Mouse (Mus musculus) hindbrain, embryonic 11.5 days (tissue): ENCODE results near the gene Tnpo3. TPM values are rescaled to one million over a fixed set of nuclear protein-coding genes. Genes with fewer than 3 reads are reported as not detected.

Experiments
- ATAC-seq: fragments of 200-750 bp; cut with Nextera tagmentation; 2 replicates; pipeline ENCODE4 v1.8.0; 2017; ENCODE audit warnings: mild to moderate bottlenecking, moderate TSS enrichment, moderate library complexity; ENCODE audit not compliant: low FRiP score
- DNase-seq: peaks from one replicate; pipeline ENCODE4 v3.0.0-alpha.2; 2015; ENCODE audit warnings: low spot score
- H3K27ac ChIP-seq: fragments of 300-500 bp; sonication (generic); 2 replicates; pipeline ENCODE4 v1.5.1; 2014; ENCODE audit warnings: mild to moderate bottlenecking, low read depth, low read length
- H3K27me3 ChIP-seq: fragments of 300-500 bp; sonication (generic); 2 replicates; pipeline ENCODE4 v1.6.1; 2014; ENCODE audit warnings: mild to moderate bottlenecking, low read length, moderate library complexity, mixed read lengths; ENCODE audit not compliant: control insufficient read depth, insufficient read depth
- H3K36me3 ChIP-seq: fragments of 300-500 bp; sonication (generic); 2 replicates; pipeline ENCODE4 v1.6.1; 2014; ENCODE audit warnings: mild to moderate bottlenecking, low read length, moderate library complexity, mixed read lengths; ENCODE audit not compliant: control insufficient read depth, insufficient read depth
- H3K4me1 ChIP-seq: fragments of 300-500 bp; sonication (generic); replicated peaks from 2 replicates; pipeline ENCODE4 v1.6.1; 2014; ENCODE audit warnings: low read length, mixed read lengths; ENCODE audit not compliant: control insufficient read depth, insufficient read depth
- H3K4me2 ChIP-seq: fragments of 300-500 bp; sonication (generic); replicated peaks from 2 replicates; pipeline ENCODE4 v1.6.1; 2014; ENCODE audit warnings: mild to moderate bottlenecking, low read depth, low read length
- H3K4me3 ChIP-seq: fragments of 300-500 bp; sonication (generic); 2 replicates; pipeline ENCODE4 v1.5.1; 2014; ENCODE audit warnings: low read depth, low read length
- H3K9ac ChIP-seq: fragments of 300-500 bp; sonication (generic); 2 replicates; pipeline ENCODE4 v1.6.1; 2014; ENCODE audit warnings: low read depth, low read length
- H3K9me3 ChIP-seq: fragments of 300-500 bp; sonication (generic); 2 replicates; pipeline ENCODE4 v1.6.1; 2016; ENCODE audit warnings: low read length; ENCODE audit not compliant: control insufficient read depth
- WGBS: fragments of 180-500 bp; shearing (Covaris S2); extraction: QIAGEN DNeasy Blood & Tissue Kit; methylation state at CpG from one replicate; pipeline ENCODE4 v1.1.7; 2014; 5-methylcytosine and 5-hydroxymethylcytosine counted together
- polyA plus RNA-seq: library from polyadenylated mRNA; unstranded; fragments of >200 nt; fragmentation: Nextera tagmentation; extraction: Ambion mirVana; gene quantifications from 2 replicates; pipeline ENCODE4 v1.2.1, GENCODE M21; 2014

The Tnpo3 gene
- polyA plus RNA-seq, 1 experiment from 2014 or later, result 97.3 TPM

- Histone ChIP-seq H3K9me3 (no peaks in the 10 kb centered on the region), H3K4me1 (no peaks in the 10 kb centered on the region), H3K4me2 (no peak overlapping the region), H3K27ac (no peak overlapping the region), H3K36me3 (peaks cover 2% of the 10 kb centered on the region; the same call in 1 of the 2 replicates), H3K4me3 (no peak overlapping the region), H3K9ac (no peak overlapping the region), H3K27me3 (no peaks in the 10 kb centered on the region)
- DNase-seq (no peak), ATAC-seq (no peak)
- 93% methylated on average over 8 of the region's 8 CpGs for WGBS
Measured at GRCm38 (mm10) chr6:29539502-29539901, 70.2 kb downstream of the Tnpo3 start.

- H3K36me3 ChIP-seq, result 0 out of 2 replicates have a peak, but pooled peaks cover 2% of the 10 kb centered on the region
- ATAC-seq, result no peak
- H3K9ac ChIP-seq, result no peak overlapping the region
- no peaks in the 10 kb centered on the region for H3K9me3 ChIP-seq
- WGBS, result 86% methylated on average over 3 of the region's 3 CpGs
- no peaks in the 10 kb centered on the region for H3K27me3 ChIP-seq
- DNase-seq, result no peak
- H3K4me3 ChIP-seq, result no peak overlapping the region
- no peak overlapping the region for H3K27ac ChIP-seq
- no peak overlapping the region for H3K4me2 ChIP-seq
- H3K4me1 ChIP-seq, result no peaks in the 10 kb centered on the region
Measured at GRCm38 (mm10) chr6:29537221-29537620, 72.5 kb downstream of the Tnpo3 start.

- Histone ChIP-seq H3K36me3 (0 out of 2 replicates have a peak, but pooled peaks cover 2% of the 10 kb centered on the region), H3K9me3 (no peaks in the 10 kb centered on the region), H3K4me2 (no peak overlapping the region), H3K9ac (no peak overlapping the region), H3K27me3 (no peaks in the 10 kb centered on the region), H3K4me1 (no peaks in the 10 kb centered on the region), H3K4me3 (no peak overlapping the region), H3K27ac (no peak overlapping the region)
- ATAC-seq (no peak), DNase-seq (no peak)
- WGBS, result 84% methylated on average over 4 of the region's 4 CpGs
Measured at GRCm38 (mm10) chr6:29536651-29537193, 73.0 kb downstream of the Tnpo3 start.

GRCm38 (mm10) chr6:29535316-29535715 is 74.4 kb downstream of the Tnpo3 start:
- no peaks in the 10 kb centered on the region for H3K9me3 ChIP-seq
- H3K27ac ChIP-seq, result no peak overlapping the region
- no peak overlapping the region for H3K9ac ChIP-seq
- no peaks in the 10 kb centered on the region for H3K4me1 ChIP-seq
- 80% methylated on average over 6 of the region's 6 CpGs for WGBS
- H3K4me2 ChIP-seq, result no peak overlapping the region
- H3K27me3 ChIP-seq, result peaks cover 5% of the 10 kb centered on the region; the same call in 1 of the 2 replicates
- 0 out of 2 replicates have a peak, but pooled peaks cover 2% of the 10 kb centered on the region for H3K36me3 ChIP-seq
- no peak for DNase-seq
- no peak overlapping the region for H3K4me3 ChIP-seq
- no peak for ATAC-seq

GRCm38 (mm10) chr6:29530050-29530449 is 79.6 kb downstream of the Tnpo3 start:
- WGBS, result 70% methylated on average over 4 of the region's 4 CpGs
- peaks cover 44% of the 10 kb centered on the region for H3K27me3 ChIP-seq

GRCm38 (mm10) chr6:29529444-29529820 is 80.3 kb downstream of the Tnpo3 start:
- H3K4me1 ChIP-seq, result peaks cover 5% of the 10 kb centered on the region; the same call in 1 of the 2 replicates
- H3K27ac ChIP-seq, result no peak overlapping the region
- H3K4me3 ChIP-seq, result no peak overlapping the region
- 45% methylated on average over 2 of the region's 2 CpGs for WGBS
- no peak for ATAC-seq
- peaks cover 44% of the 10 kb centered on the region for H3K27me3 ChIP-seq
- H3K9me3 ChIP-seq, result no peaks in the 10 kb centered on the region
- H3K4me2 ChIP-seq, result no peak overlapping the region
- no peaks in the 10 kb centered on the region for H3K36me3 ChIP-seq
- no peak overlapping the region for H3K9ac ChIP-seq
- no peak for DNase-seq

More at GRCm38 (mm10) chr6:29530050-29530449, 79.6 kb downstream of the Tnpo3 start:
- DNase-seq (no peak), ATAC-seq (no peak)
- peaks cover 5% of the 10 kb centered on the region; the same call in 1 of the 2 replicates for H3K4me1 ChIP-seq
- no peak overlapping the region for H3K27ac ChIP-seq
- H3K36me3 ChIP-seq, result no peaks in the 10 kb centered on the region
- no peak overlapping the region for H3K4me3 ChIP-seq
- H3K9ac ChIP-seq, result no peak overlapping the region
- no peaks in the 10 kb centered on the region for H3K9me3 ChIP-seq
- no peak overlapping the region for H3K4me2 ChIP-seq

- Histone ChIP-seq H3K4me2 (no peak overlapping the region), H3K27me3 (peaks cover 46% of the 10 kb centered on the region), H3K9ac (no peak overlapping the region), H3K36me3 (no peaks in the 10 kb centered on the region), H3K27ac (no peak overlapping the region), H3K4me3 (no peak overlapping the region), H3K4me1 (peaks cover 5% of the 10 kb centered on the region; the same call in 1 of the 2 replicates), H3K9me3 (no peaks in the 10 kb centered on the region)
- 35% methylated on average over 13 of the region's 13 CpGs for WGBS
- DNase-seq, result no peak
- ATAC-seq, result no peak
Measured at GRCm38 (mm10) chr6:29528561-29529443, 80.9 kb downstream of the Tnpo3 start.

GRCm38 (mm10) chr6:29528165-29528505 is 81.6 kb downstream of the Tnpo3 start:
- WGBS, result 16% methylated on average over 8 of the region's 8 CpGs
- Histone ChIP-seq H3K4me2 (peak overlapping the region; percentile 8; the same call in 1 of the 2 replicates), H3K27ac (no peak overlapping the region), H3K9me3 (no peaks in the 10 kb centered on the region), H3K27me3 (peaks cover 46% of the 10 kb centered on the region), H3K9ac (no peak overlapping the region), H3K36me3 (no peaks in the 10 kb centered on the region), H3K4me3 (no peak overlapping the region), H3K4me1 (peaks cover 5% of the 10 kb centered on the region; the same call in 1 of the 2 replicates)
- peak; percentile 37 for DNase-seq
- no peak for ATAC-seq
